Mouse (Mus musculus) forebrain, embryonic 11.5 days (tissue): ENCODE measurements around the gene Cdc20b. TPM values are rescaled to one million over a fixed set of nuclear protein-coding genes. Genes with fewer than 3 reads are reported as not detected.
"Not testable (repeated sequence)": the region's sequence is repeated elsewhere in the genome, so short reads cannot be mapped to it uniquely, and the experiment has no call there.

Source experiments
- ATAC-seq: fragments of 200-750 bp; cut with Nextera tagmentation; replicated peaks from 2 replicates; pipeline ENCODE4 v1.8.0; 2017; ENCODE audit warnings: moderate TSS enrichment; ENCODE audit not compliant: low FRiP score
- DNase-seq: peaks from one replicate; pipeline ENCODE4 v3.0.0-alpha.2; 2017; ENCODE audit warnings: low spot score
- H3K27ac ChIP-seq: fragments of 300-500 bp; sonication (generic); 2 replicates; pipeline ENCODE4 v1.5.1; 2014; ENCODE audit warnings: low read depth, low read length
- H3K27me3 ChIP-seq: fragments of 300-500 bp; sonication (generic); 2 replicates; pipeline ENCODE4 v1.6.1; 2014; ENCODE audit warnings: mild to moderate bottlenecking, low read length, mixed read lengths; ENCODE audit not compliant: control insufficient read depth, insufficient read depth
- H3K36me3 ChIP-seq: fragments of 300-500 bp; sonication (generic); 2 replicates; pipeline ENCODE4 v1.6.1; 2014; ENCODE audit warnings: mild to moderate bottlenecking, low read length, moderate library complexity, mixed read lengths; ENCODE audit not compliant: control insufficient read depth, insufficient read depth
- H3K4me1 ChIP-seq: fragments of 300-500 bp; sonication (generic); replicated peaks from 2 replicates; pipeline ENCODE4 v1.6.1; 2014; ENCODE audit warnings: low read length, mixed read lengths; ENCODE audit not compliant: control insufficient read depth, insufficient read depth
- H3K4me2 ChIP-seq: fragments of 300-500 bp; sonication (generic); 2 replicates; pipeline ENCODE4 v1.6.1; 2014; ENCODE audit warnings: low read depth, mild to moderate bottlenecking, low read length, moderate library complexity, mixed read lengths; ENCODE audit not compliant: severe bottlenecking
- H3K4me3 ChIP-seq: fragments of 300-500 bp; sonication (generic); 2 replicates; pipeline ENCODE4 v1.5.1; 2014; ENCODE audit warnings: low read depth, low read length
- H3K9ac ChIP-seq: fragments of 300-500 bp; sonication (generic); 2 replicates; pipeline ENCODE4 v1.6.1; 2014; ENCODE audit warnings: low read length
- H3K9me3 ChIP-seq: fragments of 300-500 bp; sonication (generic); 2 replicates; pipeline ENCODE4 v1.6.1; 2016; ENCODE audit warnings: low read length, mixed read lengths; ENCODE audit not compliant: control insufficient read depth
- WGBS: fragments of 180-500 bp; shearing (Covaris S2); extraction: QIAGEN DNeasy Blood & Tissue Kit; methylation state at CpG from one replicate; pipeline ENCODE4 v1.1.7; 2014; 5-methylcytosine and 5-hydroxymethylcytosine counted together
- polyA plus RNA-seq: library from polyadenylated mRNA; unstranded; fragments of >200 nt; fragmentation: Nextera tagmentation; extraction: Ambion mirVana; gene quantifications from 2 replicates; pipeline ENCODE4 v1.2.1, GENCODE M21; 2014

Gene Cdc20b
- polyA plus RNA-seq, 1 experiment from 2014 or later, result 0.57 TPM

GRCm38 (mm10) chr13:113013174-113013953 is 21.5 kb upstream of the Cdc20b start:
- not testable (repeated sequence) for H3K36me3 ChIP-seq, DNase-seq, H3K4me2 ChIP-seq, H3K4me3 ChIP-seq, H3K27me3 ChIP-seq, H3K4me1 ChIP-seq, H3K9me3 ChIP-seq, ATAC-seq, H3K9ac ChIP-seq, H3K27ac ChIP-seq
- WGBS, result 59% methylated on average over 18 of the region's 20 CpGs

GRCm38 (mm10) chr13:113021521-113021920 is 13.4 kb upstream of the Cdc20b start:
- no peaks in the 10 kb centered on the region for H3K4me1 ChIP-seq
- H3K27me3 ChIP-seq, result no peaks in the 10 kb centered on the region
- ATAC-seq, result no peak
- 75% methylated on average over 2 of the region's 2 CpGs for WGBS
- H3K9me3 ChIP-seq, result no peaks in the 10 kb centered on the region
- no peak overlapping the region for H3K27ac ChIP-seq
- no peak overlapping the region for H3K4me2 ChIP-seq
- DNase-seq, result no peak
- H3K4me3 ChIP-seq, result no peak overlapping the region
- no peak overlapping the region for H3K9ac ChIP-seq
- H3K36me3 ChIP-seq, result no peaks in the 10 kb centered on the region

GRCm38 (mm10) chr13:113022467-113022866 is 12.4 kb upstream of the Cdc20b start:
- no peak for DNase-seq
- H3K9ac ChIP-seq, result no peak overlapping the region
- 71% methylated on average over 8 of the region's 8 CpGs for WGBS
- no peaks in the 10 kb centered on the region for H3K27me3 ChIP-seq
- no peak overlapping the region for H3K27ac ChIP-seq
- no peak overlapping the region for H3K4me3 ChIP-seq
- H3K36me3 ChIP-seq, result no peaks in the 10 kb centered on the region
- no peak for ATAC-seq
- no peaks in the 10 kb centered on the region for H3K4me1 ChIP-seq
- H3K4me2 ChIP-seq, result no peak overlapping the region
- H3K9me3 ChIP-seq, result no peaks in the 10 kb centered on the region

GRCm38 (mm10) chr13:113023274-113024143 is 11.4 kb upstream of the Cdc20b start:
- Histone ChIP-seq H3K36me3 (no peaks in the 10 kb centered on the region), H3K4me1 (no peaks in the 10 kb centered on the region), H3K4me2 (no peak overlapping the region), H3K4me3 (no peak overlapping the region), H3K9me3 (no peaks in the 10 kb centered on the region), H3K27me3 (no peaks in the 10 kb centered on the region), H3K27ac (no peak overlapping the region), H3K9ac (no peak overlapping the region)
- WGBS, result 86% methylated on average over 17 of the region's 17 CpGs
- no peak for DNase-seq
- ATAC-seq, result no peak

GRCm38 (mm10) chr13:113031351-113031750 is 3.6 kb upstream of the Cdc20b start:
- peaks cover 39% of the 10 kb centered on the region for H3K27me3 ChIP-seq
- ATAC-seq, result peak; percentile 9
- no peaks in the 10 kb centered on the region for H3K36me3 ChIP-seq
- no peaks in the 10 kb centered on the region for H3K9me3 ChIP-seq
- WGBS, result 1% methylated on average over 7 of the region's 7 CpGs
- no peaks in the 10 kb centered on the region; the same call in 1 of the 2 replicates for H3K4me1 ChIP-seq
- H3K9ac ChIP-seq, result peak overlapping the region; percentile 64; the same call in 1 of the 2 replicates
- no peak for DNase-seq
- H3K4me2 ChIP-seq, result peak overlapping the region; percentile 87
- H3K4me3 ChIP-seq, result peak overlapping the region; percentile 42
- no peak overlapping the region for H3K27ac ChIP-seq

GRCm38 (mm10) chr13:113031792-113032571 is 2.9 kb upstream of the Cdc20b start:
- ATAC-seq (peak; percentile 65), DNase-seq (peak; percentile 83)
- Histone ChIP-seq H3K9ac (peak overlapping the region; percentile 64), H3K9me3 (no peaks in the 10 kb centered on the region), H3K4me2 (peak overlapping the region; percentile 87), H3K27ac (0 out of 2 replicates have a peak overlapping the region, but pooled peaks have one; percentile 51), H3K27me3 (peaks cover 39% of the 10 kb centered on the region), H3K4me3 (peak overlapping the region; percentile 42), H3K36me3 (no peaks in the 10 kb centered on the region), H3K4me1 (no peaks in the 10 kb centered on the region; the same call in 1 of the 2 replicates)
- WGBS, result under 1% methylated on average over 40 of the region's 40 CpGs

- ATAC-seq (no peak), DNase-seq (no peak)
- Histone ChIP-seq H3K9me3 (no peaks in the 10 kb centered on the region), H3K27ac (no peak overlapping the region), H3K36me3 (no peaks in the 10 kb centered on the region), H3K4me3 (no peak overlapping the region), H3K4me2 (no peak overlapping the region), H3K27me3 (peaks cover 39% of the 10 kb centered on the region), H3K4me1 (no peaks in the 10 kb centered on the region; the same call in 1 of the 2 replicates), H3K9ac (no peak overlapping the region)
These were observed 2.1 kb upstream of the Cdc20b start for GRCm38 (mm10) chr13:113032831-113033230.

- Histone ChIP-seq H3K9ac (no peak overlapping the region), H3K36me3 (no peaks in the 10 kb centered on the region), H3K27ac (no peak overlapping the region), H3K9me3 (no peaks in the 10 kb centered on the region), H3K4me1 (no peaks in the 10 kb centered on the region; the same call in 1 of the 2 replicates), H3K4me3 (peak overlapping the region; percentile 48), H3K27me3 (peaks cover 37% of the 10 kb centered on the region), H3K4me2 (peak overlapping the region; percentile 90)
- DNase-seq (no peak), ATAC-seq (no peak)
- 2% methylated on average over 11 of the region's 11 CpGs for WGBS
These were observed 532 bp upstream of the Cdc20b start for GRCm38 (mm10) chr13:113034271-113034886.
